19 mouse cellular contexts compared by ENCODE assay signal in the genomic region with DNA sequence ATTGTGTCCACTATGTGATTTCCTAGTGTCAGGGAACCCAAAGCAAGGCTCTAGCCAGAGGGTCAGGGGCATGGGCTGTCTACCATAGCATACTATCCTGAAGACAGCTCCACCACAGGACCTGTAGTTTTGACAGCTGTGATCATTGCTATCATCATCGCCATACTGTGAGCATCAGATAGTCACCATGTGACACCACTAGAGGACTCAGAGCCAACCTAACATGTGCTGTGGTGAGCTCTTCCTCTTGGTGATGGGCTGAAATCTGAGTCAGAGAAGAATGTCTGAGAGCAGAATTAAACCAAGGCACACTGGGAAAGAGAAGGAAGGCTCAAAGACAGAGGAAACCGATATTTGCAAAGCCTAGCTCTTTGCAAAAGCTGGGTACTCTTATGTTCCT.
"Had no signal": no experiment of that assay in that cellular context is flagged by ENCODE, and none has a peak within 500 bp of the region (broad histone marks: within the 10 kb centered on the region; RNA-seq: fewer than 3 reads in every experiment).

No protein-coding gene starts in this region.

- H3K36me3 ChIP-seq: liver, embryonic 15.5 days; lung, embryonic 15.5 days; midbrain, embryonic 13.5 days; midbrain, embryonic 15.5 days; neural tube, embryonic 13.5 days; stomach, embryonic 15.5 days had no signal

- H3K4me2 ChIP-seq: liver, embryonic 15.5 days; lung, embryonic 15.5 days; midbrain, embryonic 11.5 days; midbrain, embryonic 13.5 days; midbrain, embryonic 15.5 days; neural tube, embryonic 13.5 days; stomach, embryonic 15.5 days had no signal

- H3K9ac ChIP-seq: liver, embryonic 15.5 days; liver, postnatal 0 days; lung, embryonic 15.5 days; midbrain, embryonic 13.5 days; midbrain, embryonic 15.5 days; neural tube, embryonic 13.5 days; stomach, embryonic 15.5 days had no signal

- H3K4me1 ChIP-seq: liver, embryonic 15.5 days; lung, embryonic 15.5 days; megakaryocyte, embryonic 14.5 days; midbrain, embryonic 15.5 days; stomach, embryonic 15.5 days had no signal

- DNase-seq: liver, postnatal 0 days; lung, adult 2 months; lung, postnatal 14 days; lung, postnatal 36 days; right cerebral cortex, postnatal 14 days; thymus, adult 2 months; thymus, postnatal 25 days; thymus, postnatal 4 days had no signal

- H3K27me3 ChIP-seq: liver, embryonic 15.5 days; lung, embryonic 15.5 days; megakaryocyte, embryonic 14.5 days; midbrain, embryonic 13.5 days; midbrain, embryonic 15.5 days; neural tube, embryonic 13.5 days; stomach, embryonic 15.5 days had no signal

- H3K9me3 ChIP-seq: liver, embryonic 15.5 days; lung, embryonic 15.5 days; midbrain, embryonic 13.5 days; midbrain, embryonic 15.5 days; stomach, embryonic 15.5 days had no signal

- H3K4me3 ChIP-seq: liver, embryonic 15.5 days; lung, embryonic 15.5 days; megakaryocyte, embryonic 14.5 days; midbrain, embryonic 13.5 days; midbrain, embryonic 15.5 days; neural tube, embryonic 13.5 days; stomach, embryonic 15.5 days had no signal

- H3K27ac ChIP-seq: liver, embryonic 15.5 days; lung, embryonic 15.5 days; macrophage; midbrain, embryonic 13.5 days; midbrain, embryonic 15.5 days; neural tube, embryonic 13.5 days; stomach, embryonic 15.5 days; stomach, postnatal 0 days had no signal

- ATAC-seq: liver, postnatal 0 days; lung, postnatal 0 days; midbrain, embryonic 13.5 days; midbrain, embryonic 15.5 days had no signal
